Mouse (Mus musculus) limb, embryonic 14.5 days (tissue): ENCODE data around the gene Lmo1. TPM values are rescaled to one million over a fixed set of nuclear protein-coding genes. Genes with fewer than 3 reads are reported as not detected.

Experiments
- ATAC-seq: fragments of 200-750 bp; cut with Nextera tagmentation; 2 replicates; pipeline ENCODE4 v1.8.0; 2017; ENCODE audit warnings: low read depth, moderate number of reproducible peaks, moderate TSS enrichment; ENCODE audit not compliant: low FRiP score
- DNase-seq: peaks from one replicate; pipeline ENCODE4 v3.0.0-alpha.2; 2015; ENCODE audit warnings: low spot score
- H3K27ac ChIP-seq: fragments of 300-500 bp; sonication (generic); replicated peaks from 2 replicates; pipeline ENCODE4 v1.5.1; 2014; ENCODE audit warnings: low read depth, mild to moderate bottlenecking, low read length, moderate library complexity, mixed read lengths
- H3K27me3 ChIP-seq: fragments of 300-500 bp; sonication (generic); 2 replicates; pipeline ENCODE4 v1.6.1; 2014; ENCODE audit warnings: low read length, mixed read lengths; ENCODE audit not compliant: control insufficient read depth, insufficient read depth
- H3K36me3 ChIP-seq: fragments of 300-500 bp; sonication (generic); 2 replicates; pipeline ENCODE4 v1.6.1; 2014; ENCODE audit warnings: mild to moderate bottlenecking, low read length, moderate library complexity, mixed read lengths; ENCODE audit not compliant: control insufficient read depth, insufficient read depth
- H3K4me1 ChIP-seq: fragments of 300-500 bp; sonication (generic); 2 replicates; pipeline ENCODE4 v1.6.1; 2014; ENCODE audit warnings: antibody characterized with exemption, low read length, mixed read lengths; ENCODE audit not compliant: control insufficient read depth, insufficient read depth
- H3K4me2 ChIP-seq: fragments of 300-500 bp; sonication (generic); replicated peaks from 2 replicates; pipeline ENCODE4 v1.6.1; 2014; ENCODE audit warnings: low read depth, mild to moderate bottlenecking, low read length, moderate library complexity; ENCODE audit not compliant: severe bottlenecking
- H3K4me3 ChIP-seq: fragments of 300-500 bp; sonication (generic); replicated peaks from 2 replicates; pipeline ENCODE4 v1.5.1; 2014; ENCODE audit warnings: low read length
- H3K9ac ChIP-seq: fragments of 300-500 bp; sonication (generic); 2 replicates; pipeline ENCODE4 v1.6.1; 2014; ENCODE audit warnings: mild to moderate bottlenecking, low read depth, low read length, moderate library complexity; ENCODE audit not compliant: severe bottlenecking
- H3K9me3 ChIP-seq: fragments of 300-500 bp; sonication (generic); 2 replicates; pipeline ENCODE4 v1.6.1; 2016; ENCODE audit warnings: low read length; ENCODE audit not compliant: control insufficient read depth
- POLR2A ChIP-seq: fragments of 200-500 bp; IDR thresholded peaks from 2 replicates; pipeline ENCODE4 v1.8.0; 2012; ENCODE audit warnings: inconsistent platforms, mild to moderate bottlenecking, moderate library complexity, borderline replicate concordance; ENCODE audit not compliant: insufficient read depth, insufficient read length; ENCODE audit errors: extremely low read depth
- WGBS: fragments of 180-500 bp; shearing (Covaris S2); extraction: QIAGEN DNeasy Blood & Tissue Kit; methylation state at CpG from one replicate; pipeline ENCODE4 v1.1.7; 2014; 5-methylcytosine and 5-hydroxymethylcytosine counted together
- polyA plus RNA-seq, 2 experiments: library from polyadenylated mRNA; depleted of rRNA in 1 of 2; stranded (reverse) in 1 of 2; unstranded in 1 of 2; fragments of >200 nt; fragmentation: Nextera tagmentation in 1 of 2; extraction: Ambion mirVana in 1 of 2; gene quantifications; 2 replicates each; pipeline versions ENCODE4 v1.2.1 to v1.2.3; 2012 to 2014

The Lmo1 gene
- polyA plus RNA-seq, 2 experiments, result 38.0 to 47.8 TPM

DNA sequence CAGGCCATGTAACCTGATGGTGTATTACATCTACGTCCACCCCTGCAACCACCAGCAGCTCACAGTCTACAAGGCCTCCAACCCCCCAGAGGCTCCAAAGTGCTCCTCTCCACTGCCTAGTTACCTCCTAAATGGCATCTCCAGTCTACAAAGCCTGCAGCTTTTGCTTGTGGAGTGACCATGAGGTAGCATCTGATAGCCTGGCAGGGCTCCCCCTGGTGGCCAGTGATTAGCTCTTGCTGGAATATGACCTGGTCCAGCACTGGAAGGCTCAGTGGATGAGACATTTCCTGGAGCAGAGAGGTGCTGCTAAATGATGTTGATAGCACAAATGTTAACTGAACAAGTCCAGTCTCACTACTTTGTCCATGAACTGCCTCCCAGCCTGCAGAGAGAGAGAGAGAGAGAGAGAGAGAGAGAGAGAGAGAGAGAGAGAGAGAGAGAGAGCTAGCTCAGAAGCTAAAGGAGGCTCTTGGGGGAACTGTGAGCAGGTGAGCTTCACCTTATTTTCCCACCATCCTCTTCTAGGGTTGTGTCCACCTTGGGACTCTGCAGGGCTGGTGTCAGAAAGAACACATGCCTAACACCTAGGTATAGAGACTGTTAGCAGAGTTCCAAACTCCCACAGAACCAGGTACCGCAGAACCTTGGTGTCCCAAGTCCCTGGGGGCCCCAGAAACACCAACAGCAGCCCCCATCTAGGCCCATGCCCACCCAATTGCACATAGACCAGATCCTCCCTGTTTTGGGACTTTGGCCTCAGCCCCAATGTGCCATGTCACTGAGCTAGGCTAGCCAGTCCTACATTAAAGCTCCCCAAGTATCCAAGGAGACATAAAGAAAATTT lies 43.3 kb upstream of the Lmo1 start:
- no peak overlapping the region for H3K27ac ChIP-seq
- H3K4me3 ChIP-seq, result no peak overlapping the region
- H3K9ac ChIP-seq, result no peak overlapping the region
- H3K9me3 ChIP-seq, result no peaks in the 10 kb centered on the region
- peak; percentile 77 for DNase-seq
- 95% methylated on average over 2 of the region's 2 CpGs for WGBS
- no peak for TF ChIP-seq POLR2A
- H3K4me1 ChIP-seq, result no peaks in the 10 kb centered on the region
- no peak overlapping the region for H3K4me2 ChIP-seq
- no peaks in the 10 kb centered on the region for H3K36me3 ChIP-seq
- ATAC-seq, result 0 out of 2 replicates have a peak, but pooled peaks have one; percentile 23
- H3K27me3 ChIP-seq, result no peaks in the 10 kb centered on the region

DNA sequence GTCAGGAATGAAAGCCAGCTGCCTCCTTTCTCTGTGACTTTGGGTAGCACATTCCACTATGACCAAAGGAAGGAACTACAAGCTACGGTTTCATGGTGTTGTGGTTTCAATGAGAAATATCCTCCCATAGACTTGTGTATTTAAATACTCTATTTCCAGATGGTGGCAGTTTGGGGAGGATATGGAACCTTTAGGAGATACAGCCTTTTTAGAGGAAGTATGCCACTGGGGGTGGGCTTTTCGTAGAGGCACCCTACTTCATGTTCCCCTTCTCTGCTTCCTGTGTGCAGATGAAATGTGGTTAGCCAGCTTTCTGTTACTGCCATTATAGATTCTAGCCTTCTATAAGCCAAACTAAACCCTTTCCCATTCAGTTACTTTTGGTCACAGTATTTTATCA lies 34.8 kb upstream of the Lmo1 start:
- Histone ChIP-seq H3K4me3 (no peak overlapping the region), H3K9ac (no peak overlapping the region), H3K27me3 (no peaks in the 10 kb centered on the region), H3K36me3 (no peaks in the 10 kb centered on the region), H3K4me1 (no peaks in the 10 kb centered on the region), H3K27ac (no peak overlapping the region), H3K9me3 (no peaks in the 10 kb centered on the region), H3K4me2 (no peak overlapping the region)
- no peak for ATAC-seq
- TF ChIP-seq POLR2A, result no peak
- WGBS, result 52% methylated on average over 2 of the region's 2 CpGs
- no peak for DNase-seq

DNA sequence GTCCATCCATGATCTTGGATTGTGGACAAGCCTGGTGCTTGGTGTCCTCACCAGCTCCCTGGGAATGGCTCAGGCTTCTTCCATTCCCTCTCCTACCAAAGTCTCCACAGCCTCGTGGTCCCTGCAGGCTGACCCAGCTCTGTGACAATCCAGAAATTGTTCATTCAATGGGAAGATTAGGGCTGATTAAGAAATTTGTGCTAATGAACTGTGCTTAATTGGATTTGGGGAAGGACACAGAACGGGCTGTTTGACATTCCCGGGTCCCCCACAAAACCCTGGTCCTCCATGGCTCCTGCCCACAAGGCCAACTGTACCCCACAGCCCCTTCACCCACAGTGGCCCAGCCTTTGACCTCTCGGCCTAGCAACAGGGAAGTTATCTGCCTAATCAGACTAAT lies 32.8 kb upstream of the Lmo1 start:
- H3K4me2 ChIP-seq, result no peak overlapping the region
- no peaks in the 10 kb centered on the region for H3K4me1 ChIP-seq
- H3K9ac ChIP-seq, result no peak overlapping the region
- no peaks in the 10 kb centered on the region for H3K36me3 ChIP-seq
- H3K9me3 ChIP-seq, result no peaks in the 10 kb centered on the region
- no peaks in the 10 kb centered on the region for H3K27me3 ChIP-seq
- no peak overlapping the region for H3K4me3 ChIP-seq
- DNase-seq (no peak), ATAC-seq (no peak)
- TF ChIP-seq POLR2A, result no peak
- WGBS, result 88% methylated on average over 4 of the region's 4 CpGs
- no peak overlapping the region for H3K27ac ChIP-seq

DNA sequence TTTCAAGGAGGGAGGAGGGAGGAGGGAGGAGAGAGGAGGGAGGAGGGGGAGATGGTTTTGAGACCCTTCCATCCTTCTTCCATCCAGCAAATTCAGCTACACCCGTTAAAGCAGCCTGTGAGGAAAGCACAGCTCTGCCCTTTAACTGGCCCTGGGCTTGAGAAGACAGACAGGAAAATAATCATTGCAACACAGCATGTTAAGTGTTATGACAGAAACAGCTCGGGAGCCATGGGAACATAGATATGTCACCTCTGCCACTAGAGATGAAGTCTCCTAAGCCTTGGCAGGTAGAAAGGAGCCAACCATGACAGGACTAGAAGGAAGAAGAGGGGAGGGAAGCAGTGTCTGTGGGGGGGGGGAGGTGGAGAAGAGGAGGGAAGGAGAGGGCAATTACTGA lies 31.4 kb upstream of the Lmo1 start:
- Histone ChIP-seq H3K4me2 (no peak overlapping the region), H3K4me3 (no peak overlapping the region), H3K36me3 (no peaks in the 10 kb centered on the region), H3K27ac (no peak overlapping the region), H3K9me3 (no peaks in the 10 kb centered on the region), H3K27me3 (no peaks in the 10 kb centered on the region), H3K9ac (no peak overlapping the region), H3K4me1 (no peaks in the 10 kb centered on the region)
- no peak for DNase-seq
- TF ChIP-seq POLR2A, result no peak
- ATAC-seq, result no peak
- 56% methylated on average over 2 of the region's 2 CpGs for WGBS

DNA sequence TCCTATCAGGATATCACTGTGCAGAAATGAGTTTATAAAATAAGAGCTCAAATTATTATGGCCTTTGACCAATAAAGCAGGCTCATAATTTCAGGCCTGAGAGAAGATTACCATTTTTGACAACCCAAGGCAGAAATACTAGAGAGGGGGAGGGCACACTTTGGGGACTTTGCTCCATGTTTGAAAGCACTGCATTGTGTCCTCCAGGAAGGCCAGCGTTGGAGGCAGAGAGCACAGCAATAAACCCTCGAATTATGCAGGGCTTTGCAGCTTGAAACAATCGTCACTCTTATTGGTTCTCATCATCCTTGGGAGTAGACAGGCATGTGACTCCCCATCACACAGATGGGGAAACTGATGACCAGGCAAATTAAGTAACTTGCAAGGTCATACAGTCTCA lies 28.1 kb upstream of the Lmo1 start:
- Histone ChIP-seq H3K9ac (no peak overlapping the region), H3K9me3 (no peaks in the 10 kb centered on the region), H3K27me3 (no peaks in the 10 kb centered on the region), H3K4me3 (no peak overlapping the region), H3K4me1 (no peaks in the 10 kb centered on the region), H3K36me3 (no peaks in the 10 kb centered on the region), H3K27ac (no peak overlapping the region), H3K4me2 (no peak overlapping the region)
- 36% methylated on average over 3 of the region's 3 CpGs for WGBS
- DNase-seq (no peak), ATAC-seq (no peak)
- TF ChIP-seq POLR2A, result no peak

DNA sequence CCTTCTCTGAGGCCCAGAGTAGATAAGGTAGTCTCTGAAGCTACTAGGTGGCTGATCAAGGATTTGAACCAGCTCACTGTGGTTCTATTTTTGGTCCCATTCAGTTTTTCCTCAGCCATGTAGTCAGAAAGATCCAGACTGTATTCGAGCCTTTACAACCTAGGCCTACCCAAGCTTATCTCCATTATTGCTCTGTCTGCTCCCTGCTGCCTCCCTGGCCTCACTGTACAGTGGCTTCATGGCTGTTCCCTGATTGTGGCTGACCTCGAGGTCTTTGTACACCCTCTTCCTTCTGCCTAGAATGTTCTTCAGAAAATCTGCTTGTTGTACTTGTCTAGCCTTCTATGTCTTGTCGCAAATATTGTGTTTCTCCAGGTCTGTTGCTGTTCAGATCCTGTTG lies 25.6 kb upstream of the Lmo1 start:
- ATAC-seq (no peak), DNase-seq (no peak)
- H3K9ac ChIP-seq, result no peak overlapping the region
- H3K4me2 ChIP-seq, result no peak overlapping the region
- no peaks in the 10 kb centered on the region for H3K9me3 ChIP-seq
- peaks cover 15% of the 10 kb centered on the region; the same call in 1 of the 2 replicates for H3K4me1 ChIP-seq
- no peaks in the 10 kb centered on the region for H3K27me3 ChIP-seq
- H3K4me3 ChIP-seq, result no peak overlapping the region
- no peak overlapping the region for H3K27ac ChIP-seq
- no peaks in the 10 kb centered on the region for H3K36me3 ChIP-seq
- no peak for TF ChIP-seq POLR2A
- 84% methylated on average over 3 of the region's 3 CpGs for WGBS
